Mouse (Mus musculus) CD8-positive naive resting alpha-beta T cell, adult 2 months (primary cell): Measurements from ENCODE around the gene Sox30.

ENCODE experiments used
- DNase-seq, 2 experiments: peaks; one replicate each; pipeline ENCODE4 v3.0.0; 2022; ENCODE audit warnings: low read depth in 2 of 2, low spot score in 2 of 2

The Sox30 gene

GRCm38 (mm10) chr11:46054911-46055895 is 75.1 kb downstream of the Sox30 start:
- no peak for DNase-seq

GRCm38 (mm10) chr11:46055896-46056769 is 76.0 kb downstream of the Sox30 start, which contains the start of gene Adam19:
Gene Adam19 (plus strand): TSS chr11:46055992.
- DNase-seq = peak; percentile 51 to 52

- no peak for DNase-seq
These were observed 76.8 kb downstream of the Sox30 start for GRCm38 (mm10) chr11:46056770-46057411.

- DNase-seq = no peak
These were observed 77.9 kb downstream of the Sox30 start for GRCm38 (mm10) chr11:46058011-46058410.

- DNase-seq = no peak
These were observed 78.8 kb downstream of the Sox30 start for GRCm38 (mm10) chr11:46058916-46059315.

GRCm38 (mm10) chr11:46059887-46060650 is 80.0 kb downstream of the Sox30 start:
- no peak for DNase-seq

- DNase-seq = no peak
These were observed 80.5 kb downstream of the Sox30 start for GRCm38 (mm10) chr11:46060651-46061020.

GRCm38 (mm10) chr11:46061776-46062445 is 81.8 kb downstream of the Sox30 start:
- no peak for DNase-seq

GRCm38 (mm10) chr11:46062569-46062968 is 82.5 kb downstream of the Sox30 start:
- DNase-seq = no peak

GRCm38 (mm10) chr11:46062993-46063731 is 83.1 kb downstream of the Sox30 start:
- DNase-seq = no peak

- no peak for DNase-seq
These were observed 84.7 kb downstream of the Sox30 start for GRCm38 (mm10) chr11:46064767-46065166.

- DNase-seq = no peak
These were observed 85.3 kb downstream of the Sox30 start for GRCm38 (mm10) chr11:46065201-46066011.
